Mouse (Mus musculus): ENCODE measurements around the gene Rpl13a. TPM values are rescaled to one million over a fixed set of nuclear protein-coding genes. Genes with fewer than 3 reads are reported as not detected.
"Not testable (repeated sequence)": the region's sequence is repeated elsewhere in the genome, so short reads cannot be mapped to it uniquely, and the experiment has no call there.

Rpl13a gene
- 1,369 and 1,440 TPM in 2 replicates for polyA plus RNA-seq (2015; fragmentation: Nextera tagmentation; extraction: Ambion mirVana)

DNA sequence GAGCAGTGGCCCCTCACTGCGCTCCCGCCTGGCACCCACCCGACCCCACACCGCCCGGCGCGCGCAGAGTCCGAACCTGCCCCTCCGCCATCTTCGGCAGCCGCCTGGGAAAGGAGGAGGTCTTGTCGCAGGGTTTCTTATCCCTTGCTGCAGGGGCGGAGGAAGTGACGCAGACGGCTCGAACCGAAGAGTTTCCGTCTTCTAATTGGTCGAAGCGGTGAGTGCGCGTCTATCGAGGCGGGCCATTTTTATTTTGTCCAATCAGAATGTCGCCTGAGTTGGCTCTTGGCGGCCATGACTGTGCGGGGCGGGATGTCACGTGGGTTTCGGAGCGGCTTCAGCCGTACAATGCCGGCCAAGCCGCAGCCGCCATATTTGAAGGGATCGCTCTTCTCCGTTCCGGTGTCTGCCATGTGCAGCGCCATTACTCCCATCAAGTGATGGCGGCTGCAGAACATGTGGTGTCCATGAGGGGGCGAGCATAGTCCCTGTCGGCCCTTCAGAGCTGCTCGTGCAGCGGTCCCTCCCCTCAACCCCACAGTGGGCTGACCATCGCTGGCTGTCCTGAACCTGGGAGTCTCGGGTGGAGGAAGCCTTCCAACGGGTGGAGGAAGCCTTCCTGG lies at the start of gene Rpl13a:
TSS of gene Rpl13a (minus strand) at position 138 of the 623 bp plus-strand sequence.
- H3K36me3 ChIP-seq = peaks cover 24% of the 10 kb centered on the region
- WGBS = under 1% methylated on average over 48 of the region's 48 CpGs

GRCm38 (mm10) chr7:45176356-45176755 lies 47.8 kb upstream of the Rpl13a start:
- Histone ChIP-seq H3K9ac (no peak overlapping the region), H3K27ac (replicated peaks) (no peak overlapping the region), H3K27me3 (peaks cover 92% of the 10 kb centered on the region), H3K9me3 (replicated peaks) (no peaks in the 10 kb centered on the region), H3K4me2 (replicated peaks) (peak overlapping the region; percentile 47), H3K36me3 (no peaks in the 10 kb centered on the region), H3K4me1 (peaks cover 20% of the 10 kb centered on the region), H3K4me3 (replicated peaks) (peak overlapping the region; percentile 23)
- 1% methylated on average over 31 of the region's 31 CpGs for WGBS
- ATAC-seq (ENCODE audit: insufficient number of reproducible peaks, low FRiP score, low TSS enrichment, low read depth) = no peak

More for the DNA sequence above, at the start of gene Rpl13a:
- H3K4me3 ChIP-seq (replicated peaks) = peak within 1 kb of the TSS; percentile 90
- peak within 1 kb of the TSS; percentile 82 for H3K4me2 ChIP-seq (replicated peaks)
- H3K4me1 ChIP-seq = peaks cover 38% of the 10 kb centered on the region
- peak; percentile 94 for ATAC-seq (ENCODE audit: insufficient number of reproducible peaks, low FRiP score, low TSS enrichment, low read depth)
- H3K27ac ChIP-seq (replicated peaks) = peak within 1 kb of the TSS; percentile 93
- H3K9me3 ChIP-seq (replicated peaks) = no peaks in the 10 kb centered on the region
- H3K9ac ChIP-seq = peak within 1 kb of the TSS; percentile 98
- H3K27me3 ChIP-seq = no peaks in the 10 kb centered on the region

DNA sequence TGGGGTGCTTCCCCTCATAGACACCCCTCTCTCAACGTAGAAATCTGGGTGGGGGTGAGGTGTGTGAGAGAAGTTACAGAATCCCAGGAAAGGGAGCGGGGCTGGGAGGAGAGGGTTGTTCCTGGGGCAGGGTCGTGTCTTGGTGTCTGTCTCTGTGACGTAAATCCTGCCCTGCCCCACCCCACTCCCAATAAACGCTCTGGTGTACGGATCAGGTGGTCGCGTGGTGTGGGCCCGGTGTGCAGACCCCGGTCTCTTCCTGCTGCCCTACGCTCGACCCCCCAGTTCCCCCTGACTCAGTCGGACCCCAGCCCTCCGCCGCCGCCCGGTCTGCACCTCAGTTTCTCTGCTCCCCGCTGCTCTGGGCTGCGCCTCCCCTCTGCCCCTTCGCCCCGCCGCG lies 47.4 kb upstream of the Rpl13a start:
- H3K27ac ChIP-seq (replicated peaks) = no peak overlapping the region
- no peaks in the 10 kb centered on the region for H3K36me3 ChIP-seq
- peak overlapping the region; percentile 47 for H3K4me2 ChIP-seq (replicated peaks)
- 4% methylated on average over 23 of the region's 23 CpGs for WGBS
- peak overlapping the region; percentile 23 for H3K4me3 ChIP-seq (replicated peaks)
- H3K27me3 ChIP-seq = peaks cover 92% of the 10 kb centered on the region
- ATAC-seq (ENCODE audit: insufficient number of reproducible peaks, low FRiP score, low TSS enrichment, low read depth) = no peak
- H3K4me1 ChIP-seq = peaks cover 18% of the 10 kb centered on the region
- H3K9ac ChIP-seq = no peak overlapping the region
- no peaks in the 10 kb centered on the region for H3K9me3 ChIP-seq (replicated peaks)

- no peak overlapping the region for H3K4me2 ChIP-seq (replicated peaks)
- WGBS = 4% methylated on average over 13 of the region's 13 CpGs
- no peak overlapping the region for H3K4me3 ChIP-seq (replicated peaks)
- H3K9me3 ChIP-seq (replicated peaks) = no peaks in the 10 kb centered on the region
- no peak for ATAC-seq (ENCODE audit: insufficient number of reproducible peaks, low FRiP score, low TSS enrichment, low read depth)
- no peak overlapping the region for H3K27ac ChIP-seq (replicated peaks)
- no peaks in the 10 kb centered on the region for H3K36me3 ChIP-seq
- no peak overlapping the region for H3K9ac ChIP-seq
- H3K27me3 ChIP-seq = peaks cover 90% of the 10 kb centered on the region
- peaks cover 18% of the 10 kb centered on the region for H3K4me1 ChIP-seq
Measured at GRCm38 (mm10) chr7:45175398-45175797, 46.8 kb upstream of the Rpl13a start.

DNA sequence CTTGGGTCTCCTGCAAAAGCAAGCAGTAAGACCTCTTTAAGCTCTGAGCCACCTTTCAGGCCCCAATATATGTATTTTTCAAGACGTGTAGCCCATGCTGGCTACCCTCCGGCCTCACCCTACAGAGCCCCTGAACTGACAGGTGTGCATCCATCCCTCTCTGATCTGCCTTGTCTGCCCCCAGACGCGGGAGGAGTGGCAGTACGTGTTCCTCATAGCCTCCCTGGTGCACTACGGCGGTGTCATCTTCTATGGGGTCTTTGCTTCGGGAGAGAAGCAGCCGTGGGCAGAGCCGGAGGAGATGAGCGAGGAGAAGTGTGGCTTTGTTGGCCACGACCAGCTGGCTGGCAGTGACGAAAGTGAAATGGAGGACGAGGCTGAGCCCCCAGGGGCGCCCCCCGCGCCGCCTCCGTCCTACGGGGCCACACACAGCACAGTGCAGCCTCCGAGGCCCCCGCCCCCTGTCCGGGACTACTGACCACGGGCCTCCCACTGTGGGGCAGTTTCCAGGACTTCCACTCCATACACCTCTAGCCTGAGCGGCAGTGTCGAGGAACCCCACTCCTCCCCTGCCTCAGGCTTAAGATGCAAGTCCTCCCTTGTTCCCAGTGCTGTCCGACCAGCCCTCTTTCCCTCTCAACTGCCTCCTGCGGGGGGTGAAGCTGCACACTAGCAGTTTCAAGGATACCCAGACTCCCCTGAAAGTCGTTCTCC lies 46.2 kb upstream of the Rpl13a start:
- Histone ChIP-seq H3K36me3 (no peaks in the 10 kb centered on the region), H3K27ac (replicated peaks) (no peak overlapping the region), H3K4me3 (replicated peaks) (peak overlapping the region; percentile 16), H3K27me3 (peaks cover 86% of the 10 kb centered on the region), H3K4me2 (replicated peaks) (peak overlapping the region; percentile 24), H3K4me1 (peaks cover 18% of the 10 kb centered on the region), H3K9ac (no peak overlapping the region), H3K9me3 (replicated peaks) (peaks cover 6% of the 10 kb centered on the region)
- ATAC-seq (ENCODE audit: insufficient number of reproducible peaks, low FRiP score, low TSS enrichment, low read depth) = no peak
- WGBS = 3% methylated on average over 29 of the region's 29 CpGs

DNA sequence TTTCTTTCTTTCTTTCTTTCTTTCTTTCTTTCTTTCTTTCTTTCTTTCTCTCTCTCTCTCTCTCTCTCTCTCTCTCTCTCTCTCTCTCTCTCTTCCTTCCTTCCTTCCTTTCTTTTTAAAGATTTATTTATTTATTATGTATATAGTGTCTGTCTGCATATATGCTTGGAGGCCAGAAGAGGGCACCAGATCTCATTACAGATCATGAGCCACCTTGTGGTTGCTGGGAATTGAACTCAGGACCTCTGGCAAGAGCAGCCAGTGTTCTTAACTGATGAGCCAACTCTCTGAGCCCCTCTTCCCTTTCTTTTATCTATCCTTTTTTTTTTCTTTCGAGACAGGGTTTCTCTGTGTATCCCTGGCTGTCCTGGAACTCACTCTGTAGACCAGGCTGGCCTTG lies 45.2 kb upstream of the Rpl13a start:
- H3K9ac ChIP-seq; H3K4me3 ChIP-seq (replicated peaks); H3K4me2 ChIP-seq (replicated peaks); H3K27ac ChIP-seq (replicated peaks); H3K36me3 ChIP-seq; ATAC-seq (ENCODE audit: insufficient number of reproducible peaks, low FRiP score, low TSS enrichment, low read depth): not testable (repeated sequence)
- Histone ChIP-seq H3K9me3 (replicated peaks) (peaks cover 11% of the 10 kb centered on the region), H3K4me1 (peaks cover 18% of the 10 kb centered on the region), H3K27me3 (peaks cover 86% of the 10 kb centered on the region)
- 64% methylated on average over 1 of the region's 1 CpGs for WGBS

DNA sequence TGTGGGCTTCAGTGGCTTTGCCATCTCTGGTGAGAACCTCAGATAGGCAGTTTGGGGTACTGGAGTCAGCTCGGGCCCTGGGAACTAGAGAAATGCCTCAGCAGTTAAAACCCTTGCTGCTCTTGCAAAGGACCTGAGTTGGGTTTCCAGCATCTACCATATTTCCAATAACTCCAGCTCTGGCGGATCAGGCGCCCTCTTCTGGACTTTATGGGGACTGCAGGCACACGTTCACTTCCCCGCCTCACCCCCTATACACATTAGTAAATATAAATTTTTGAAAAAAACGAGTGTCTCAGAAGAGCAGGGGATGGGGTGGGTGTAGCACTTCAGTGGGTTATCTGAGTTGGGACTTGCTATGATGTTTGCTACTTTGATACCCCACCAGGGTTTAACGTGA lies 44.4 kb upstream of the Rpl13a start:
- no peak for ATAC-seq (ENCODE audit: insufficient number of reproducible peaks, low FRiP score, low TSS enrichment, low read depth)
- Histone ChIP-seq H3K27ac (replicated peaks) (no peak overlapping the region), H3K27me3 (peaks cover 86% of the 10 kb centered on the region), H3K36me3 (no peaks in the 10 kb centered on the region), H3K9me3 (replicated peaks) (peaks cover 11% of the 10 kb centered on the region), H3K9ac (no peak overlapping the region), H3K4me2 (replicated peaks) (no peak overlapping the region), H3K4me3 (replicated peaks) (no peak overlapping the region), H3K4me1 (peaks cover 24% of the 10 kb centered on the region)
- WGBS = 63% methylated on average over 7 of the region's 7 CpGs

GRCm38 (mm10) chr7:45169495-45169894 lies 40.9 kb upstream of the Rpl13a start:
- Histone ChIP-seq H3K9ac (no peak overlapping the region), H3K4me1 (peaks cover 8% of the 10 kb centered on the region; the same call in 1 of the 2 replicates), H3K27me3 (peaks cover 86% of the 10 kb centered on the region), H3K27ac (replicated peaks) (no peak overlapping the region), H3K36me3 (no peaks in the 10 kb centered on the region), H3K4me3 (replicated peaks) (no peak overlapping the region), H3K4me2 (replicated peaks) (no peak overlapping the region), H3K9me3 (replicated peaks) (peaks cover 11% of the 10 kb centered on the region)
- WGBS = 89% methylated on average over 3 of the region's 3 CpGs
- no peak for ATAC-seq (ENCODE audit: insufficient number of reproducible peaks, low FRiP score, low TSS enrichment, low read depth)

- peaks cover 11% of the 10 kb centered on the region for H3K9me3 ChIP-seq (replicated peaks)
- WGBS = 5% methylated on average over 24 of the region's 24 CpGs
- no peak overlapping the region; the same call in 1 of the 2 replicates for H3K4me3 ChIP-seq (replicated peaks)
Measured at GRCm38 (mm10) chr7:45168656-45169055, 40.1 kb upstream of the Rpl13a start.

GRCm38 (mm10) chr7:45167761-45168445 lies 39.3 kb upstream of the Rpl13a start:
- Histone ChIP-seq H3K4me2 (replicated peaks) (no peak overlapping the region), H3K27me3 (peaks cover 90% of the 10 kb centered on the region), H3K4me1 (peaks cover 15% of the 10 kb centered on the region), H3K9ac (no peak overlapping the region), H3K9me3 (replicated peaks) (peaks cover 11% of the 10 kb centered on the region), H3K27ac (replicated peaks) (no peak overlapping the region), H3K4me3 (replicated peaks) (no peak overlapping the region), H3K36me3 (no peaks in the 10 kb centered on the region)
- under 1% methylated on average over 19 of the region's 19 CpGs for WGBS
- ATAC-seq (ENCODE audit: insufficient number of reproducible peaks, low FRiP score, low TSS enrichment, low read depth) = no peak

More at GRCm38 (mm10) chr7:45168656-45169055, 40.1 kb upstream of the Rpl13a start:
- H3K4me2 ChIP-seq (replicated peaks) = no peak overlapping the region
- H3K4me1 ChIP-seq = peaks cover 13% of the 10 kb centered on the region
- ATAC-seq (ENCODE audit: insufficient number of reproducible peaks, low FRiP score, low TSS enrichment, low read depth) = no peak
- no peaks in the 10 kb centered on the region for H3K36me3 ChIP-seq
- H3K9ac ChIP-seq = no peak overlapping the region
- no peak overlapping the region for H3K27ac ChIP-seq (replicated peaks)
- peaks cover 87% of the 10 kb centered on the region for H3K27me3 ChIP-seq

GRCm38 (mm10) chr7:45166950-45167401 lies 38.4 kb upstream of the Rpl13a start:
- peaks cover 90% of the 10 kb centered on the region for H3K27me3 ChIP-seq

More at GRCm38 (mm10) chr7:45166950-45167401, 38.4 kb upstream of the Rpl13a start:
- WGBS = 27% methylated on average over 10 of the region's 10 CpGs
- peaks cover 23% of the 10 kb centered on the region for H3K4me1 ChIP-seq
- H3K9ac ChIP-seq = no peak overlapping the region
- H3K27ac ChIP-seq (replicated peaks) = no peak overlapping the region
- H3K4me2 ChIP-seq (replicated peaks) = no peak overlapping the region
- ATAC-seq (ENCODE audit: insufficient number of reproducible peaks, low FRiP score, low TSS enrichment, low read depth) = no peak
- H3K4me3 ChIP-seq (replicated peaks) = no peak overlapping the region
- H3K36me3 ChIP-seq = no peaks in the 10 kb centered on the region
- H3K9me3 ChIP-seq (replicated peaks) = peaks cover 11% of the 10 kb centered on the region
